Mouse (Mus musculus) ES-Bruce4 (cell line): ENCODE measurements around the gene Flot1. TPM values are rescaled to one million over a fixed set of nuclear protein-coding genes. Genes with fewer than 3 reads are reported as not detected.
A peak's percentile ranks its signal among the peaks of the same experiment; 100 is the strongest.

Experiments
- H3K27ac ChIP-seq: 2 replicates; pipeline ENCODE4 v1.5.1; 2012; ENCODE audit warnings: low read length, inconsistent platforms; ENCODE audit not compliant: insufficient read depth
- H3K27me3 ChIP-seq: 2 replicates; pipeline ENCODE4 v1.6.1; 2012; ENCODE audit warnings: mild to moderate bottlenecking, low read length, inconsistent platforms; ENCODE audit not compliant: control insufficient read depth, poor library complexity, insufficient read depth, severe bottlenecking
- H3K36me3 ChIP-seq: 2 replicates; pipeline ENCODE4 v1.6.1; 2012; ENCODE audit warnings: inconsistent platforms, mild to moderate bottlenecking, low read length, moderate library complexity; ENCODE audit not compliant: control insufficient read depth, poor library complexity, insufficient read depth, severe bottlenecking
- H3K4me1 ChIP-seq: one replicate; pipeline ENCODE4 v1.8.1; 2011; ENCODE audit warnings: low read length; ENCODE audit not compliant: control insufficient read depth, insufficient read depth
- H3K4me3 ChIP-seq: 2 replicates; pipeline ENCODE4 v1.5.1; 2011; ENCODE audit warnings: low read depth, mild to moderate bottlenecking, low read length
- H3K9ac ChIP-seq: 2 replicates; pipeline ENCODE4 v1.6.1; 2012; ENCODE audit warnings: low read depth, mild to moderate bottlenecking, inconsistent platforms; ENCODE audit not compliant: poor library complexity, severe bottlenecking
- H3K9me3 ChIP-seq: replicated peaks from 2 replicates; pipeline ENCODE4 v1.6.1; 2012; ENCODE audit warnings: mild to moderate bottlenecking, low read length, inconsistent platforms; ENCODE audit not compliant: control insufficient read depth, poor library complexity, insufficient read depth, severe bottlenecking
- CTCF ChIP-seq: IDR thresholded peaks from one replicate; pipeline ENCODE4 v1.8.1; 2011; ENCODE audit warnings: low read depth, low read length
- EP300 ChIP-seq: IDR thresholded peaks from 2 replicates; pipeline ENCODE4 v1.6.1; 2011; ENCODE audit warnings: low read depth, low read length; ENCODE audit not compliant: insufficient read depth
- POLR2A ChIP-seq: IDR thresholded peaks from one replicate; pipeline ENCODE4 v1.8.1; 2011; ENCODE audit warnings: low read length; ENCODE audit not compliant: insufficient read depth
- polyA plus RNA-seq: library from polyadenylated mRNA; stranded (reverse); fragments of >200 nt; gene quantifications from 2 replicates; pipeline ENCODE4 v1.2.4, GENCODE M21; 2011; ENCODE audit warnings: low read depth; ENCODE audit not compliant: missing spikeins, insufficient read depth, insufficient read length

The Flot1 gene
- polyA plus RNA-seq, 1 experiment, result 47.4 TPM

GRCm38 (mm10) chr17:35813245-35813647, 9.8 kb upstream of the Flot1 start:
- H3K27me3 ChIP-seq, result no peaks in the 10 kb centered on the region
- no peaks in the 10 kb centered on the region for H3K36me3 ChIP-seq
- no peak overlapping the region for H3K9ac ChIP-seq
- H3K9me3 ChIP-seq, result no peaks in the 10 kb centered on the region
- H3K27ac ChIP-seq, result peak overlapping the region; percentile 22; the same call in 1 of the 2 replicates
- H3K4me3 ChIP-seq, result no peak overlapping the region
- TF ChIP-seq CTCF (no peak), POLR2A (no peak), EP300 (no peak)
- H3K4me1 ChIP-seq, result peaks cover 14% of the 10 kb centered on the region

- H3K36me3 ChIP-seq, result no peaks in the 10 kb centered on the region
- H3K9ac ChIP-seq, result no peak overlapping the region
- H3K4me1 ChIP-seq, result peaks cover 14% of the 10 kb centered on the region
- no peak for TF ChIP-seq POLR2A
- no peak for TF ChIP-seq EP300
- TF ChIP-seq CTCF, result no peak
- no peak overlapping the region for H3K27ac ChIP-seq
- no peak overlapping the region for H3K4me3 ChIP-seq
- no peaks in the 10 kb centered on the region for H3K9me3 ChIP-seq
- no peaks in the 10 kb centered on the region for H3K27me3 ChIP-seq
Measured at GRCm38 (mm10) chr17:35813653-35814052, 9.4 kb upstream of the Flot1 start.

- no peak overlapping the region for H3K4me3 ChIP-seq
- H3K36me3 ChIP-seq, result no peaks in the 10 kb centered on the region
Measured at GRCm38 (mm10) chr17:35814678-35815077, 8.4 kb upstream of the Flot1 start.

GRCm38 (mm10) chr17:35815836-35816235, 7.2 kb upstream of the Flot1 start:
- H3K9ac ChIP-seq, result no peak overlapping the region
- no peak overlapping the region for H3K4me3 ChIP-seq
- TF ChIP-seq POLR2A (no peak), CTCF (no peak), EP300 (no peak)
- H3K36me3 ChIP-seq, result no peaks in the 10 kb centered on the region
- no peak overlapping the region for H3K27ac ChIP-seq
- no peaks in the 10 kb centered on the region for H3K9me3 ChIP-seq
- peaks cover 14% of the 10 kb centered on the region for H3K4me1 ChIP-seq
- no peaks in the 10 kb centered on the region for H3K27me3 ChIP-seq

More at GRCm38 (mm10) chr17:35814678-35815077, 8.4 kb upstream of the Flot1 start:
- H3K9me3 ChIP-seq, result no peaks in the 10 kb centered on the region
- H3K4me1 ChIP-seq, result peaks cover 13% of the 10 kb centered on the region
- no peak for TF ChIP-seq EP300
- TF ChIP-seq POLR2A, result no peak
- no peak for TF ChIP-seq CTCF
- no peak overlapping the region for H3K27ac ChIP-seq
- H3K9ac ChIP-seq, result no peak overlapping the region
- H3K27me3 ChIP-seq, result no peaks in the 10 kb centered on the region

GRCm38 (mm10) chr17:35816686-35817085, 6.3 kb upstream of the Flot1 start:
- Histone ChIP-seq H3K36me3 (no peaks in the 10 kb centered on the region), H3K27me3 (no peaks in the 10 kb centered on the region), H3K9ac (no peak overlapping the region), H3K27ac (no peak overlapping the region), H3K9me3 (no peaks in the 10 kb centered on the region), H3K4me1 (peaks cover 14% of the 10 kb centered on the region), H3K4me3 (no peak overlapping the region)
- TF ChIP-seq POLR2A (no peak), CTCF (no peak), EP300 (no peak)

GRCm38 (mm10) chr17:35817226-35817625, 5.8 kb upstream of the Flot1 start:
- Histone ChIP-seq H3K4me1 (peaks cover 14% of the 10 kb centered on the region), H3K36me3 (no peaks in the 10 kb centered on the region), H3K4me3 (0 out of 2 replicates have a peak overlapping the region, but pooled peaks have one; percentile 6), H3K27ac (no peak overlapping the region), H3K27me3 (no peaks in the 10 kb centered on the region), H3K9me3 (no peaks in the 10 kb centered on the region), H3K9ac (no peak overlapping the region)
- TF ChIP-seq POLR2A, result no peak
